Mouse (Mus musculus) kidney, adult 8-10 months (tissue): Measurements from ENCODE around the gene Olfr639.
"Not testable (repeated sequence)": the region's sequence is repeated elsewhere in the genome, so short reads cannot be mapped to it uniquely, and the experiment has no call there.

Experiments
- DNase-seq, 2 experiments: peaks; one replicate each; pipeline ENCODE4 v3.0.0; 2022

Olfr639 gene

GRCm38 (mm10) chr7:104017203-104017602, at the start of gene Olfr639:
TSS of gene Olfr639 (minus strand) at chr7:104017303.
- DNase-seq, result no peak

GRCm38 (mm10) chr7:104061345-104061744, 44.2 kb upstream of the Olfr639 start, which contains the start of gene 4930516K23Rik:
TSS of gene 4930516K23Rik (minus strand) at chr7:104061445.
- no peak for DNase-seq

DNA sequence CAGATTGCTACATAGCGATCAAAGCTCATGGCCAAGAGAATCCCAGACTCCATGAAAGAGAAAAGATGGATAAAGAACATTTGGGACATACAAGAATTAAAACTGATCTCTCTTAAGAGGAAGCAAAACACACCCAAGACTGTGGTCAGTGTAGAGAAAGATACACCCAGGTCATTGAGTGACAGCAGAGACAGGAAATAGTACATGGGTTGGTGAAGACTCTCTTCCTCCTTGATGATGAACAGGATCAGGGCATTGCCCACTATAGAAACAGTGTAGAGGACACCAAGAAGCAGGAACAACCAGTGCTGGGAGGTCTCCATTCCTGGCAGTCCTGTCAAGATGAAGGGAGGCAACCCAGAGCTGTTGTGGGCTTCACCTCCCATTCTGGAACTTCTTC, 42.1 kb upstream of the Olfr639 start:
- no peak for DNase-seq

DNA sequence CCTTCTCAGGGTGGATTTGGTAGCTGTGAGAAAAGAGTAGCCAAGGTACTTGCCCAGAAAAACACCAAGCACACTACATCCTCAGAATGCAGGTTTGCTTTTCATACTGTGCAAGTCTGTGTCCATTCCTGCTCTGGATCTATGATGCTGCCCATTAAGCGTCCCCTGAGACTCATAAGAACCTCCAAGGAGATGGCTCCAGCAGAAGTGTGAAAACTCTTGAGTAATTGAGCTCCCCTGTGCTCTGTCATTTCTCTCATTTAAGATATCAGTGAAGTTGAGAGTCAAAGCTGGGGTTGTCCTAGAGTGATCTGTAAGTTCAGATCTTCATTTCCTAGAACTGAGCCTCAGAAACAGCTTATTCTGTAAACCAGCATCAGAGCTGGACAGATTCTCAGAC, 35.5 kb upstream of the Olfr639 start, which contains the start of gene Olfr642:
Gene Olfr642, minus strand, starts transcription at position 101 of the 400 bp plus-strand sequence.
- no peak for DNase-seq

DNA sequence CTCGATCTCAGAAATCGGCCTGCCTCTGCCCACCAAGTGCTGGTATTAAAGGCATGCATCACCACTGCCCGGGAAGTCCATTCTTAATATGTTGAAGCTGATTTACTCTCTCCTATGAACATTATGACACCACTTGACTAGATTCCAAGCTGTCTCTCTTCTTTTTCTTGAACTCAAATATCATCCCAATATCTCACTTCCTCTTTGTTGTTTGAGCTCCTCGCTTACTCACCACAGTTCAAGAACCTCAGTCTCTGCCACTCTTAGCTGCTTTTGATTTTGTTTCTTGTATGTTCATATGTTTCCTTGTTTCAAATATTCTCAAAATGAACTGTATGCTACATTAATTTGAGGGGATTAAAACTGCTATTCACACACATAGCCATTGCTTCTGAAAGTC, 33.6 kb upstream of the Olfr639 start:
- DNase-seq, result no peak

- no peak for DNase-seq
Observed at GRCm38 (mm10) chr7:104035145-104035544, 18.0 kb upstream of the Olfr639 start, which contains the start of gene Olfr641. TSS of gene Olfr641 (plus strand) at chr7:104035445.

DNA sequence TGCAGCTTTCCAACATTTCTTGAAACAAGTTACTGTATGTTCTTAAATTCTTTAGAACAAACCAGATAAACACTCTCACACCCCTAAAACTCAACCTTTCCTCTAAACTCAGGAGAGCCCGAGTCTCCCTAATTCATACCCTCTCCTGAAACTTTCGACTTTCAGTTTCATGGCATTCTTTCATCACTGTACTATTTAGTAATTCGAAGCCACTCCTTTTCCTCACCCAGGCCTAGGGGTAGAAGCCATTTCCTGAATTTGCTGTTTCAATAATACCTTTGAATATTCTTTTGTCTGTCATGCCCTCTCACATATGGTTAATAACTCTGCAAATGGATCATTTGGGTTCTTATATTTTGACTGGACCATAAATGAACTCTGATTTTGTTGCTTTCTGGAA, 9.9 kb upstream of the Olfr639 start:
- no peak for DNase-seq

GRCm38 (mm10) chr7:104025473-104025872, 8.4 kb upstream of the Olfr639 start, which contains the start of gene Olfr640:
TSS of gene Olfr640 (minus strand) at chr7:104025573.
- no peak for DNase-seq

DNA sequence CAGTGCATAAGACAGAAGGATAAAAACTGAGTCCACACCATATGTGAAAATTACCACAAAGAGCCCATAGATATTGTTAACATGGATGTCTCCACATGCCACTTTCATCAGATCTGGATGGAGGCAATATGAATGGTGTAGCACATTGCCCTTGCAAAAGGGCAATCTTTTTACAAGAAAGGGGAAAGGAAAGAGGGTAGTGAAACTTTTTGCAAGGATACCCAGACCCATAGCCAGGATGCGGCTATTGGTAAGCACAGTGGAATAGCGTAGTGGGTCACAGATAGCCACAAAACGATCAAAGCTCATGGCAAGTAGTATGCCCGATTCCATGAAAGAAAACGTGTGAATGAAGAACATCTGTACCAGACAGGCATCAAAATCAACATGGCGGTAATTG, 4.5 kb upstream of the Olfr639 start:
- DNase-seq, result no peak

DNA sequence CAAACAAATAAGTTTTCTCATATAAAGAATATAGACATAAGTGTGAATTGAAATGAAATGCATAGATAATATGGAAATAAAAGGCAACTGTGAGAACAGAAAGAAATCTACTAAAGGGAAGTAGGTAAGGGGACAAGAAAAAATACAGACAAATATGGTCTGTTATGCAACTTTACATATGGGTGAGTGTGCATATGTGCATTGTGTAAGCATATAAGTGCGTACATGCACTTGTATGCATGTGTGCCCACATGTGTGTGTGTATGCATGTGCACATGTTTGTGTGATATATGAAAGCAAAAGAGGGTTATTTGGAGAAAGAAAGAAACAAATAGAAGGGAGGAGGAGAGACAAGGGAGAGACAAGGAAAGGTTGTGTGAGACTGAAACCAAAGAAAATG, 1.9 kb upstream of the Olfr639 start:
- DNase-seq, result no peak

GRCm38 (mm10) chr7:103999124-103999523, 18.0 kb downstream of the Olfr639 start:
- no peak for DNase-seq

DNA sequence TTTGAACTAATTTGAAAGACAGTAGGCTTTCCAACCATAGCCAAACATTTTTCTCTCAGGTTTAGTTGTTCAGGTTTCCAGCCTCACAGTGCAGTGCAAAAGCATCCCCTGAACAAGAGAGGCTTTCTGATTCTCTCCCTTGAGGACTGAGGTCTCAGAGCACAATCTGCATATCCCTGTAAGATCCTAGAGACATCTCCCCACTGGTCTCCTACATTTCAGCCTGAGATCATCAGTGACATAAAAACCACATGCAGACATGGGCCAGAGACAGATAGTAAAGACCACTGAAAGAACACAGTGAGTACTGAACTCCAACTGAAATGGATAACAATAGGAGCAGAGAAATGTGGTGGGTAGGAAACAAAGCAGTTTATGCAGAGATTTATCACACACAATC, 18.7 kb downstream of the Olfr639 start, which contains the start of gene Olfr638:
Gene Olfr638, plus strand, starts transcription at position 301 of the 400 bp plus-strand sequence.
- no peak for DNase-seq

DNA sequence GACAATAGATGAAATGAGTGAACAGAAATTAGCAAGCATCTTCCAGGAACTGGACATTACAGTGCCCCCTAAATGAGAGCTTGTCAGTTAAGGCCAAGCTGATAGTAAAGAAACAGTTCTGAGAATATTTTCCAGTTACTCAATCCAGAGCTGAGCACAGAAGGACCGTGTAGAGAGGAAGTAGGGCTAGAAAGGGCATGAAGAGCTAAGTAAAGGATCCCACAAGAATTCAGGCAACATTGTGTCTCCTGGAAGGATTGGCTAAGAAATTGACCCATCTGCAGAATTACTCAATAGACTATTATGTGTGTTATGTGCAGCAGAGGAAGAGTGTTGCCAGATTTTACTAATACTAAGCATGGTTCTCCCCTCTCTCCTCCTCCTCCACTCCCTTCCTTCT, 45.3 kb downstream of the Olfr639 start:
- DNase-seq, result no peak

GRCm38 (mm10) chr7:103970852-103971251, 46.3 kb downstream of the Olfr639 start, which contains the start of gene Olfr635:
TSS of gene Olfr635 (plus strand) at chr7:103971152.
- no peak for DNase-seq

GRCm38 (mm10) chr7:103966873-103967272, 50.2 kb downstream of the Olfr639 start:
- not testable (repeated sequence) for DNase-seq
